Mouse (Mus musculus) liver, postnatal 0 days (tissue): ENCODE data around the gene Mecr. TPM values are rescaled to one million over a fixed set of nuclear protein-coding genes. Genes with fewer than 3 reads are reported as not detected.
A peak's percentile ranks its signal among the peaks of the same experiment; 100 is the strongest.

Experiments
- ATAC-seq: fragments of 200-750 bp; cut with Nextera tagmentation; 2 replicates; pipeline ENCODE4 v1.8.0; 2017; ENCODE audit warnings: mild to moderate bottlenecking, moderate library complexity
- DNase-seq: peaks from one replicate; pipeline ENCODE4 v3.0.0-alpha.2; 2016
- H3K27ac ChIP-seq: fragments of 300-500 bp; sonication (generic); 2 replicates; pipeline ENCODE4 v1.5.1; 2014; ENCODE audit warnings: antibody characterized with exemption, moderate library complexity, mild to moderate bottlenecking, low read depth
- H3K27me3 ChIP-seq: fragments of 300-500 bp; sonication (generic); 2 replicates; pipeline ENCODE4 v1.6.1; 2014; ENCODE audit warnings: low read length, control low read depth, mixed read lengths; ENCODE audit not compliant: insufficient read depth
- H3K36me3 ChIP-seq: fragments of 300-500 bp; sonication (generic); replicated peaks from 2 replicates; pipeline ENCODE4 v1.6.1; 2014; ENCODE audit warnings: mild to moderate bottlenecking, control low read depth, low read length, moderate library complexity, mixed read lengths; ENCODE audit not compliant: insufficient read depth
- H3K4me1 ChIP-seq: fragments of 300-500 bp; sonication (generic); 2 replicates; pipeline ENCODE4 v1.6.1; 2014; ENCODE audit warnings: antibody characterized with exemption, mild to moderate bottlenecking, control low read depth; ENCODE audit not compliant: insufficient read depth
- H3K4me2 ChIP-seq: fragments of 300-500 bp; sonication (generic); 2 replicates; pipeline ENCODE4 v1.6.1; 2014; ENCODE audit warnings: low read depth, mild to moderate bottlenecking, low read length, moderate library complexity, mixed read lengths
- H3K4me3 ChIP-seq: fragments of 300-500 bp; sonication (generic); 2 replicates; pipeline ENCODE4 v1.5.1; 2014; ENCODE audit warnings: low read depth, low read length
- H3K9ac ChIP-seq: fragments of 300-500 bp; sonication (generic); replicated peaks from 2 replicates; pipeline ENCODE4 v1.6.1; 2014; ENCODE audit warnings: mild to moderate bottlenecking, moderate library complexity
- H3K9me3 ChIP-seq: fragments of 300-500 bp; sonication (generic); 2 replicates; pipeline ENCODE4 v1.6.1; 2016; ENCODE audit warnings: mild to moderate bottlenecking, control low read depth, low read length, mixed read lengths
- CTCF ChIP-seq: sonication (generic); IDR thresholded peaks from 2 replicates; pipeline ENCODE4 v1.5.1; 2016; ENCODE audit warnings: antibody characterized with exemption, low read depth
- EP300 ChIP-seq: IDR thresholded peaks from 2 replicates; pipeline ENCODE4 v1.6.1; 2016; ENCODE audit warnings: antibody characterized with exemption, low read depth, mild to moderate bottlenecking
- WGBS: fragments of 180-500 bp; shearing (Covaris S2); extraction: QIAGEN DNeasy Blood & Tissue Kit; methylation state at CpG from one replicate; pipeline ENCODE4 v1.1.7; 2014; ENCODE audit not compliant: insufficient replicate concordance; 5-methylcytosine and 5-hydroxymethylcytosine counted together
- polyA plus RNA-seq: library from polyadenylated mRNA; unstranded; fragments of >200 nt; fragmentation: Nextera tagmentation; extraction: Ambion mirVana; gene quantifications from 2 replicates; pipeline ENCODE4 v1.2.1, GENCODE M21; 2015

Mecr gene
- polyA plus RNA-seq, 1 experiment from 2014 or later = 30.0 TPM

- H3K4me2 ChIP-seq = no peak overlapping the region
- H3K4me1 ChIP-seq = no peaks in the 10 kb centered on the region
- H3K9me3 ChIP-seq = no peaks in the 10 kb centered on the region
- ATAC-seq (no peak), DNase-seq (no peak)
- H3K36me3 ChIP-seq = no peaks in the 10 kb centered on the region
- no peak for TF ChIP-seq EP300
- TF ChIP-seq CTCF = no peak
- H3K27me3 ChIP-seq = no peaks in the 10 kb centered on the region
- no peak overlapping the region for H3K4me3 ChIP-seq
- no peak overlapping the region for H3K9ac ChIP-seq
- WGBS = 74% methylated on average over 3 of the region's 3 CpGs
- H3K27ac ChIP-seq = no peak overlapping the region
Measured at GRCm38 (mm10) chr4:131822583-131822982, 20.7 kb upstream of the Mecr start.

DNA sequence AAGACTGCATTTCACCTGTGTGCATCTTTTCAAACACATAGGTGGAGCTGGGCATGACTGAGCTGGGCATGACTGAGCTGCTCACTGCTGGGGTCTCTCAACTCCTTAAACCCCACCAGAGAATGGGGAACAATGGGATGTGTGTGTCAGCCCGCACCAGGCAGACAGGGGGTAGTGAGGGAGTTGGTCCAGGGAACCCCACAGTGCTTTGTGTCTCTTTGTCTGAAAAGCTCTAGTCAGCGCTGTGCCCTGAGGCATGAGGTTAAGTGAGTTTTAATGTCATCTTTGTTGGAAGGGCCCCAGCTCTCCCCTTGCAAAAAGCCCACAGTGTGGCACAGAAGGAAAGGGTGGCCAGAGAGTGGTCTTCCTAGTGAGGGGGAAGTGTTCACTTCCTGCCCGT is 18.3 kb upstream of the Mecr start:
- no peak for TF ChIP-seq CTCF
- Histone ChIP-seq H3K9me3 (no peaks in the 10 kb centered on the region), H3K4me3 (no peak overlapping the region), H3K9ac (no peak overlapping the region), H3K36me3 (no peaks in the 10 kb centered on the region), H3K27ac (no peak overlapping the region), H3K4me2 (no peak overlapping the region), H3K4me1 (no peaks in the 10 kb centered on the region; the same call in 1 of the 2 replicates), H3K27me3 (no peaks in the 10 kb centered on the region)
- no peak for ATAC-seq
- no peak for DNase-seq
- WGBS = 63% methylated on average over 3 of the region's 3 CpGs

DNA sequence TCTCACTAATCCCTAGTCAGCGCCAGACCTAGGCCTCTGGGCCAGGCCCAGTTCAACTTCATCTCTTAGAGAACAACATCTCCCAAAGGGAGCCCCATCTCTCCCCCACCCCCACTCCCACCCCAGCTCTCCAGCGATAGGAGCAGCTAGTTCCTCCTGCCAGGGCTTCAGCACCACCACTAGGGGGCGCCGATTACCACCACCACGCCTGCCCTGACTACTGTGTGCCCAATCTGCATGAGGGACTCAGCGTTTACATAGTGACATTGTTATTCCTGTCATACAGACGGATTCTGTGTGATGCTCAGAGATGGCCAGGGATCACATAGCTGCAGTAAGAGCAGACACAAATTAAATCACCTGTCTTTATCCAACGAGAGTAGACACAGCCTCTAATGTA is 17.4 kb upstream of the Mecr start:
- Histone ChIP-seq H3K27ac (no peak overlapping the region), H3K27me3 (no peaks in the 10 kb centered on the region), H3K4me3 (no peak overlapping the region), H3K9ac (no peak overlapping the region), H3K9me3 (no peaks in the 10 kb centered on the region), H3K36me3 (no peaks in the 10 kb centered on the region), H3K4me2 (no peak overlapping the region), H3K4me1 (peaks cover 2% of the 10 kb centered on the region; the same call in 1 of the 2 replicates)
- ATAC-seq = peak; percentile 33; the same call in 1 of the 2 replicates
- TF ChIP-seq CTCF (peak; percentile 88), EP300 (no peak)
- 23% methylated on average over 8 of the region's 8 CpGs for WGBS
- peak; percentile 76 for DNase-seq

DNA sequence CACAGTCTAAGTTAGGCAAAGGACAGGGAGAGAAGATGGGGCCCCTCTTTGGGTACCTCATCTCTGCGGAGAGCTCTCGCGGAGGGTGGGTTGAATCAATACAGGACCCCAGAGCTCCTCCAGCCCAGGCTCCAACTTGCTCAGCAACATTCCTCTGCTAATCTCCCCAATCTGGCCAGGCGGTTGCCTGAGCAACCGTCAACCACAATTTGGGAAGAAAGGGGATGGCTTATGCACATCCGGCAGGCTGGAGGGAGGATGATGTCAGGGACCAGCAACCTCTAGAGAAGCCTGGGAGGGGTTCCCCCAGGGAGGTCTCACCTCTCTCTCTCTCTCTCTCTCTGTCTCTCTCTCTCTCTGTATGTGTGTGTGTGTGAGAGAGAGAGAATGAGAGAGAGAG is 16.4 kb upstream of the Mecr start:
- WGBS = 29% methylated on average over 6 of the region's 6 CpGs
- Histone ChIP-seq H3K4me2 (no peak overlapping the region), H3K9ac (no peak overlapping the region), H3K4me3 (no peak overlapping the region), H3K4me1 (peaks cover 2% of the 10 kb centered on the region; the same call in 1 of the 2 replicates), H3K36me3 (no peaks in the 10 kb centered on the region), H3K27ac (no peak overlapping the region), H3K27me3 (no peaks in the 10 kb centered on the region), H3K9me3 (no peaks in the 10 kb centered on the region)
- no peak for TF ChIP-seq CTCF
- TF ChIP-seq EP300 = no peak
- DNase-seq (no peak), ATAC-seq (no peak)

DNA sequence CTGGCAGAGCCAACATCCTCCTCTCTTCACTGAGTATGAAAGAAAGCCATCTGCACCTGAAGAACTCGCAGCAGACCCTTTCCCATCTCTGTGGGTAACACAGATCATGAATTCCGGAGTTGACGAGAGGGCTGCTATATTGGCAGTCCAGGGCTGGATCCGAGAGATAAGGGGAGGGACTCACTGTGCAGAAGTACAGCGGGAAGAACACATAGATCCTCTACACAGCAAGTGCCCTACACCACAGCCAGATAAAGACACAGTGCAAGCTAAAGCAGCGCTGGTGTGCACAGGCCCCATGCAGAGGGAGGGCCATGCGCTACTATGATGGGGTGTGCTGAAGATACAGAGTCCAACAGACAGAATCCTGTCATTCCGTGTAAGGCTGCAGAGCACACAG is 14.1 kb upstream of the Mecr start:
- 53% methylated on average over 8 of the region's 8 CpGs for whole genome bisulfite sequencing
- peak overlapping the region; percentile 38 for H3K4me2 ChIP-seq
- peak; percentile 84 for ATAC-seq

DNA sequence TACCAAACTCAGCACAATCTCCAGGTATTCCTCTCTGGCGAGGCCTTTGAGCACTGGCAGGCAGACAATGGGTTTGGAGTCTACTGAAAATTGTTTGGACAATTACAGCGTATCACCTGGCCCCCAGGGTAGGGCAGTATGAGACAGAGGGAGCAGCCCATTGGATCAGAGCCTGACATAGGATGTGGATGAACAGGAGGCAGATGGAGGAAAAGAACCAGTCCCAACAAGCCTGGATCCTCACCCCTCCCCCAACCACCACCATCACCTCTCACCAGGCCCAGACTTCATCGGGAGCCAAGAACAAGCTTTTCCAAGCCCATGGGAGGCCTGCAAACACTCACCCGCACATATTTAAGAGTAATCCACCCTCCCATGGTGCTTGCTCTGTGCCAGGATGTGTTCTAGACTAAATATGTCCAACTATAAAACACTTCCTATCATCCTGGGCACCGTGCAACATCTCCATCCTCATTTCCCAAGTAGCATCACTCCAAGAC is 11.7 kb upstream of the Mecr start:
- Histone ChIP-seq H3K4me3 (no peak overlapping the region), H3K27ac (no peak overlapping the region), H3K4me1 (peaks cover 12% of the 10 kb centered on the region), H3K36me3 (no peaks in the 10 kb centered on the region), H3K9me3 (no peaks in the 10 kb centered on the region), H3K27me3 (peaks cover 19% of the 10 kb centered on the region), H3K9ac (no peak overlapping the region), H3K4me2 (no peak overlapping the region)
- WGBS = 77% methylated on average over 5 of the region's 5 CpGs
- DNase-seq (no peak), ATAC-seq (no peak)
- no peak for TF ChIP-seq EP300
- TF ChIP-seq CTCF = no peak

More for the DNA sequence above, 14.1 kb upstream of the Mecr start:
- peak; percentile 36 for DNase-seq
- no peaks in the 10 kb centered on the region for H3K9me3 ChIP-seq
- peaks cover 6% of the 10 kb centered on the region for H3K4me1 ChIP-seq
- H3K9ac ChIP-seq = no peak overlapping the region
- H3K4me3 ChIP-seq = no peak overlapping the region
- no peaks in the 10 kb centered on the region for H3K36me3 ChIP-seq
- TF ChIP-seq EP300 (peak; percentile 87), CTCF (no peak)
- H3K27me3 ChIP-seq = no peaks in the 10 kb centered on the region
- H3K27ac ChIP-seq = peak overlapping the region; percentile 44; the same call in 1 of the 2 replicates
